Mouse (Mus musculus): ENCODE results near the gene Mob3c.

Mob3c gene

GRCm38 (mm10) chr4:115835576-115835975 lies 7.7 kb downstream of the Mob3c start:
- DNase-seq (ENCODE audit: inconsistent ontology term), result no peak

- no peak for DNase-seq (ENCODE audit: inconsistent ontology term)
These were observed 10.3 kb downstream of the Mob3c start for GRCm38 (mm10) chr4:115838196-115838595.

GRCm38 (mm10) chr4:115838696-115839641 lies 11.1 kb downstream of the Mob3c start, which contains the start of gene Mknk1:
Gene Mknk1, plus strand, starts transcription at chr4:115839198.
- DNase-seq (ENCODE audit: inconsistent ontology term), result peak; percentile 94

- DNase-seq (ENCODE audit: inconsistent ontology term), result no peak
These were observed 12.1 kb downstream of the Mob3c start for GRCm38 (mm10) chr4:115839956-115840355.

GRCm38 (mm10) chr4:115840842-115841241 lies 12.9 kb downstream of the Mob3c start:
- no peak for DNase-seq (ENCODE audit: inconsistent ontology term)

- peak; percentile 20 for DNase-seq (ENCODE audit: inconsistent ontology term)
These were observed 18.8 kb downstream of the Mob3c start for GRCm38 (mm10) chr4:115846656-115847055.

- no peak for DNase-seq (ENCODE audit: inconsistent ontology term)
These were observed 19.5 kb downstream of the Mob3c start for GRCm38 (mm10) chr4:115847377-115847776.

GRCm38 (mm10) chr4:115848083-115848482 lies 20.2 kb downstream of the Mob3c start:
- no peak for DNase-seq (ENCODE audit: inconsistent ontology term)

- no peak for DNase-seq (ENCODE audit: inconsistent ontology term)
These were observed 21.2 kb downstream of the Mob3c start for GRCm38 (mm10) chr4:115848990-115849677.

- DNase-seq (ENCODE audit: inconsistent ontology term), result no peak
These were observed 22.2 kb downstream of the Mob3c start for GRCm38 (mm10) chr4:115850111-115850510.

- DNase-seq (ENCODE audit: inconsistent ontology term), result no peak
These were observed 22.7 kb downstream of the Mob3c start for GRCm38 (mm10) chr4:115850631-115851030.

GRCm38 (mm10) chr4:115851569-115851968 lies 23.7 kb downstream of the Mob3c start:
- DNase-seq (ENCODE audit: inconsistent ontology term), result no peak

GRCm38 (mm10) chr4:115855100-115855499 lies 27.2 kb downstream of the Mob3c start:
- DNase-seq (ENCODE audit: inconsistent ontology term), result no peak

GRCm38 (mm10) chr4:115855609-115856008 lies 27.7 kb downstream of the Mob3c start:
- no peak for DNase-seq (ENCODE audit: inconsistent ontology term)

- DNase-seq (ENCODE audit: inconsistent ontology term), result no peak
These were observed 28.4 kb downstream of the Mob3c start for GRCm38 (mm10) chr4:115856282-115856681.

GRCm38 (mm10) chr4:115857293-115857883 lies 29.5 kb downstream of the Mob3c start:
- DNase-seq (ENCODE audit: inconsistent ontology term), result no peak

- DNase-seq (ENCODE audit: inconsistent ontology term), result no peak
These were observed 35.5 kb downstream of the Mob3c start for GRCm38 (mm10) chr4:115863352-115863751.

GRCm38 (mm10) chr4:115863880-115864279 lies 36.0 kb downstream of the Mob3c start:
- no peak for DNase-seq (ENCODE audit: inconsistent ontology term)

GRCm38 (mm10) chr4:115869512-115870210 lies 41.8 kb downstream of the Mob3c start:
- peak; percentile 4 for DNase-seq (ENCODE audit: inconsistent ontology term)

- DNase-seq (ENCODE audit: inconsistent ontology term), result no peak
These were observed 45.3 kb downstream of the Mob3c start for GRCm38 (mm10) chr4:115873231-115873630.

- DNase-seq (ENCODE audit: inconsistent ontology term), result no peak
These were observed 50.4 kb downstream of the Mob3c start for GRCm38 (mm10) chr4:115878216-115878678.

- DNase-seq (ENCODE audit: inconsistent ontology term), result no peak
These were observed 50.9 kb downstream of the Mob3c start for GRCm38 (mm10) chr4:115878828-115879227.
